Comparison of ENCODE assay signal across 11 mouse cellular contexts in genomic region chr13:45088796-45089221, GRCm38 (mm10). TPM values are rescaled to one million over a fixed set of nuclear protein-coding genes. Genes with fewer than 3 reads are reported as not detected.
DNase-seq lines count a peak whose midpoint lies in the region; ATAC-seq and TF ChIP-seq lines count a peak whose summit lies in the region.
"Had no signal": no experiment of that assay in that cellular context is flagged by ENCODE, and none has a peak within 500 bp of the region (broad histone marks: within the 10 kb centered on the region; RNA-seq: fewer than 3 reads in every experiment).

No protein-coding gene starts in this region.

- no peaks in the 10 kb centered on the region for H3K36me3 ChIP-seq in liver, embryonic 14.5 days (replicated peaks; ENCODE audit: control insufficient read depth, insufficient read depth, low read depth)
- no peaks in the 10 kb centered on the region for H3K36me3 ChIP-seq in liver, embryonic 11.5 days (ENCODE audit: control insufficient read depth, insufficient read depth, low read length)
- no peaks in the 10 kb centered on the region for H3K36me3 ChIP-seq in intestine, postnatal 0 days (ENCODE audit: control insufficient read depth, insufficient read depth)
- H3K36me3 ChIP-seq in liver, postnatal 0 days (replicated peaks; ENCODE audit: insufficient read depth, low read length): no peaks in the 10 kb centered on the region
- no peaks in the 10 kb centered on the region for H3K36me3 ChIP-seq in stomach, postnatal 0 days (ENCODE audit: control insufficient read depth, insufficient read depth, low read length)
- H3K36me3 ChIP-seq in hindbrain, embryonic 14.5 days (replicated peaks; ENCODE audit: control insufficient read depth, insufficient read depth): no peaks in the 10 kb centered on the region
- H3K36me3 ChIP-seq: midbrain, embryonic 12.5 days had no signal

- no peak overlapping the region for H3K4me3 ChIP-seq in liver, embryonic 14.5 days (ENCODE audit: insufficient read depth in 1 of 2, low read depth in 2 of 2, low read length in 2 of 2)
- H3K4me3 ChIP-seq in liver, embryonic 11.5 days (ENCODE audit: low read depth, low read length): no peak overlapping the region
- no peak overlapping the region for H3K4me3 ChIP-seq in intestine, postnatal 0 days (ENCODE audit: low read depth, low read length)
- no peak overlapping the region for H3K4me3 ChIP-seq in liver, postnatal 0 days (ENCODE audit: low read depth, low read length)
- no peak overlapping the region for H3K4me3 ChIP-seq in stomach, postnatal 0 days (ENCODE audit: low read depth, low read length)
- no peak overlapping the region for H3K4me3 ChIP-seq in hindbrain, embryonic 14.5 days (replicated peaks; ENCODE audit: low read length)
- H3K4me3 ChIP-seq: midbrain, embryonic 12.5 days had no signal

- peaks cover 2% of the 10 kb centered on the region in 2 experiments; a peak in 2 of 4 replicates for H3K4me1 ChIP-seq in liver, embryonic 14.5 days (replicated peaks; ENCODE audit: control insufficient read depth in 2 of 2, insufficient read depth in 2 of 2, low read length in 1 of 2)
- 0 out of 2 replicates have a peak, but pooled peaks cover 2% of the 10 kb centered on the region for H3K4me1 ChIP-seq in liver, embryonic 11.5 days (replicated peaks; ENCODE audit: control insufficient read depth, insufficient read depth, low read length)
- H3K4me1 ChIP-seq in intestine, postnatal 0 days (replicated peaks; ENCODE audit: control insufficient read depth, insufficient read depth, low read length): no peaks in the 10 kb centered on the region
- peaks cover 2% of the 10 kb centered on the region; the same call in 1 of the 2 replicates for H3K4me1 ChIP-seq in liver, postnatal 0 days (ENCODE audit: insufficient read depth)
- peaks cover 2% of the 10 kb centered on the region; the same call in 1 of the 2 replicates for H3K4me1 ChIP-seq in stomach, postnatal 0 days (replicated peaks; ENCODE audit: control insufficient read depth, insufficient read depth)
- H3K4me1 ChIP-seq in hindbrain, embryonic 14.5 days (replicated peaks; ENCODE audit: control insufficient read depth, insufficient read depth, low read length): no peaks in the 10 kb centered on the region
- H3K4me1 ChIP-seq: midbrain, embryonic 12.5 days had no signal

- H3K9ac ChIP-seq in liver, embryonic 14.5 days (replicated peaks): no peak overlapping the region
- no peak overlapping the region for H3K9ac ChIP-seq in liver, embryonic 11.5 days (ENCODE audit: low read depth, low read length)
- H3K9ac ChIP-seq in intestine, postnatal 0 days (ENCODE audit: low read depth, low read length): no peak overlapping the region
- H3K9ac ChIP-seq in liver, postnatal 0 days (replicated peaks): no peak overlapping the region
- H3K9ac ChIP-seq in stomach, postnatal 0 days (ENCODE audit: low read length): no peak overlapping the region
- no peak overlapping the region for H3K9ac ChIP-seq in hindbrain, embryonic 14.5 days
- H3K9ac ChIP-seq: midbrain, embryonic 12.5 days had no signal

- TF ChIP-seq CTCF in liver, embryonic 14.5 days (IDR thresholded peaks at IDR 0.05; ENCODE audit: low read depth): no peak
- no peak for TF ChIP-seq CTCF in intestine, postnatal 0 days (IDR thresholded peaks at IDR 0.05; ENCODE audit: low read depth)
- no peak for TF ChIP-seq CTCF in liver, postnatal 0 days (IDR thresholded peaks at IDR 0.05; ENCODE audit: low read depth)
- peak; percentile 25; the same call in 1 of the 2 replicates for TF ChIP-seq CTCF in stomach, postnatal 0 days (IDR thresholded peaks at IDR 0.05; ENCODE audit: low read depth)

- ATAC-seq in liver, embryonic 14.5 days (ENCODE audit: insufficient read depth): peak; percentile 41; the same call in 1 of the 2 replicates
- ATAC-seq in liver, embryonic 11.5 days (replicated peaks; ENCODE audit: low FRiP score): no peak; the same call in 1 of the 2 replicates
- ATAC-seq in intestine, postnatal 0 days: peak; percentile 91
- ATAC-seq in liver, postnatal 0 days: peak; percentile 83
- ATAC-seq in stomach, postnatal 0 days (ENCODE audit: low FRiP score, low TSS enrichment): peak; percentile 96
- ATAC-seq in hindbrain, embryonic 14.5 days (ENCODE audit: low FRiP score): no peak

- no peaks in the 10 kb centered on the region for H3K9me3 ChIP-seq in liver, embryonic 14.5 days (ENCODE audit: control insufficient read depth, low read length)
- no peaks in the 10 kb centered on the region for H3K9me3 ChIP-seq in liver, embryonic 11.5 days (ENCODE audit: control insufficient read depth, low read length)
- no peaks in the 10 kb centered on the region for H3K9me3 ChIP-seq in intestine, postnatal 0 days (ENCODE audit: control insufficient read depth)
- no peaks in the 10 kb centered on the region for H3K9me3 ChIP-seq in liver, postnatal 0 days (ENCODE audit: low read length)
- no peaks in the 10 kb centered on the region for H3K9me3 ChIP-seq in stomach, postnatal 0 days (ENCODE audit: control insufficient read depth, low read length)
- no peaks in the 10 kb centered on the region for H3K9me3 ChIP-seq in hindbrain, embryonic 14.5 days (ENCODE audit: control insufficient read depth, low read length)
- H3K9me3 ChIP-seq: midbrain, embryonic 12.5 days had no signal

- H3K27ac ChIP-seq in liver, embryonic 14.5 days: no peak overlapping the region
- H3K27ac ChIP-seq in liver, embryonic 11.5 days (ENCODE audit: low read depth, low read length): no peak overlapping the region
- peak overlapping the region; percentile 54 for H3K27ac ChIP-seq in intestine, postnatal 0 days (ENCODE audit: low read depth, low read length)
- 0 out of 2 replicates have a peak overlapping the region, but pooled peaks have one; percentile 29 for H3K27ac ChIP-seq in liver, postnatal 0 days (ENCODE audit: low read depth)
- peak overlapping the region; percentile 58 for H3K27ac ChIP-seq in stomach, postnatal 0 days (replicated peaks)
- H3K27ac ChIP-seq in hindbrain, embryonic 14.5 days: no peak overlapping the region
- H3K27ac ChIP-seq: midbrain, embryonic 12.5 days had no signal

- 33% methylated on average over 2 of the region's 2 CpGs for WGBS in liver, embryonic 14.5 days (ENCODE audit: insufficient replicate concordance)
- 26% methylated on average over 2 of the region's 2 CpGs for WGBS in liver, embryonic 11.5 days
- WGBS in intestine, postnatal 0 days: 8% methylated on average over 2 of the region's 2 CpGs
- 28% methylated on average over 2 of the region's 2 CpGs for WGBS in liver, postnatal 0 days (ENCODE audit: insufficient replicate concordance)
- WGBS in stomach, postnatal 0 days: 25% methylated on average over 2 of the region's 2 CpGs
- WGBS in hindbrain, embryonic 14.5 days: 63% methylated on average over 2 of the region's 2 CpGs

- peak in 2 of 3 experiments; percentile 5 to 11 for DNase-seq in liver, embryonic 14.5 days (ENCODE audit: low read depth in 3 of 3, low spot score in 3 of 3)
- DNase-seq in liver, embryonic 11.5 days (ENCODE audit: low spot score): no peak
- DNase-seq in liver, postnatal 0 days: peak; percentile 24
- DNase-seq in stomach, postnatal 0 days (ENCODE audit: low spot score): peak; percentile 71
- DNase-seq in left cerebral cortex, adult 11 months (ENCODE audit: low spot score): no peak
- no peak for DNase-seq in layer of hippocampus, adult 18-20 months (ENCODE audit: low spot score in 2 of 2)
- DNase-seq in hindbrain, embryonic 14.5 days (ENCODE audit: low spot score): no peak
- DNase-seq: layer of hippocampus, adult 9-11 months; retina, postnatal 1 day had no signal

- no peak for TF ChIP-seq EP300 in liver, embryonic 14.5 days (IDR thresholded peaks at IDR 0.05; ENCODE audit: low read depth)
- TF ChIP-seq EP300 in liver, postnatal 0 days (IDR thresholded peaks at IDR 0.05; ENCODE audit: low read depth): no peak
- TF ChIP-seq EP300 in stomach, postnatal 0 days (optimal IDR thresholded peaks at IDR 0.05): no peak

- peaks cover 7% of the 10 kb centered on the region for H3K27me3 ChIP-seq in liver, embryonic 14.5 days (ENCODE audit: control insufficient read depth, insufficient read depth, low read length)
- H3K27me3 ChIP-seq in liver, embryonic 11.5 days (replicated peaks; ENCODE audit: control insufficient read depth, insufficient read depth, low read length): peaks cover 32% of the 10 kb centered on the region
- no peaks in the 10 kb centered on the region for H3K27me3 ChIP-seq in intestine, postnatal 0 days (replicated peaks; ENCODE audit: control insufficient read depth, insufficient read depth, low read length)
- peaks cover 48% of the 10 kb centered on the region for H3K27me3 ChIP-seq in liver, postnatal 0 days (ENCODE audit: insufficient read depth, low read length)
- no peaks in the 10 kb centered on the region for H3K27me3 ChIP-seq in stomach, postnatal 0 days (ENCODE audit: control insufficient read depth, insufficient read depth, low read length)
- H3K27me3 ChIP-seq in hindbrain, embryonic 14.5 days (ENCODE audit: control insufficient read depth, insufficient read depth, low read length): no peaks in the 10 kb centered on the region
- H3K27me3 ChIP-seq: midbrain, embryonic 12.5 days had no signal

- H3K4me2 ChIP-seq in liver, embryonic 14.5 days (ENCODE audit: low read depth): no peak overlapping the region
- H3K4me2 ChIP-seq in liver, embryonic 11.5 days: no peak overlapping the region
- H3K4me2 ChIP-seq in intestine, postnatal 0 days (replicated peaks; ENCODE audit: low read depth): no peak overlapping the region
- H3K4me2 ChIP-seq in liver, postnatal 0 days (ENCODE audit: low read depth, low read length): no peak overlapping the region
- H3K4me2 ChIP-seq in stomach, postnatal 0 days (replicated peaks; ENCODE audit: low read depth): no peak overlapping the region
- no peak overlapping the region for H3K4me2 ChIP-seq in hindbrain, embryonic 14.5 days (replicated peaks)
- H3K4me2 ChIP-seq: midbrain, embryonic 12.5 days had no signal

RNA-seq across cellular contexts. Expression of gene Gm9817, which starts 10.3 kb away (rescaled TPM):
- not detected in 2 replicates for polyA plus RNA-seq in liver, embryonic 14.5 days (2012; rRNA removed)
- not detected in 2 replicates for polyA plus RNA-seq in liver, embryonic 14.5 days (2014; fragmentation: Nextera tagmentation; extraction: Ambion mirVana)
- polyA plus RNA-seq in liver, embryonic 11.5 days (2014; fragmentation: Nextera tagmentation; extraction: Ambion mirVana): not detected in 2 replicates
- 0.23 and 0.27 TPM in 2 replicates for polyA plus RNA-seq in intestine, postnatal 0 days (2015; fragmentation: Nextera tagmentation; extraction: Ambion mirVana)
- not detected in 2 replicates for polyA plus RNA-seq in liver, postnatal 0 days (2015; fragmentation: Nextera tagmentation; extraction: Ambion mirVana)
- polyA plus RNA-seq in stomach, postnatal 0 days (2015; fragmentation: Nextera tagmentation; extraction: Ambion mirVana): 0.05 and 0.08 TPM in 2 replicates
- not detected for total RNA-seq in layer of hippocampus, adult 18-20 months (2021)
- 0.09 TPM in 1 of 2 replicates, not detected in the other for polyA plus RNA-seq in hindbrain, embryonic 14.5 days (2014; fragmentation: Nextera tagmentation; extraction: Ambion mirVana)
- polyA plus RNA-seq: midbrain, embryonic 12.5 days had no signal

Comparison
In these comparisons a context has a peak if more than half of its experiments do, and no peak if none do; other contexts are left out.
1. ATAC-seq: peak in liver, embryonic 14.5 days (single experiment), intestine, postnatal 0 days (single experiment), liver, postnatal 0 days (single experiment) and stomach, postnatal 0 days (single experiment); none in liver, embryonic 11.5 days (single experiment) and hindbrain, embryonic 14.5 days (single experiment).
2. DNase-seq: peak in liver, embryonic 14.5 days (2 of 3), liver, postnatal 0 days (single experiment) and stomach, postnatal 0 days (single experiment); none in liver, embryonic 11.5 days (single experiment), left cerebral cortex, adult 11 months (single experiment), layer of hippocampus, adult 18-20 months (0 of 2) and hindbrain, embryonic 14.5 days (single experiment).
3. H3K27ac ChIP-seq: peak in intestine, postnatal 0 days (single experiment), liver, postnatal 0 days (single experiment) and stomach, postnatal 0 days (single experiment); none in liver, embryonic 14.5 days (single experiment), liver, embryonic 11.5 days (single experiment) and hindbrain, embryonic 14.5 days (single experiment).